Mouse (Mus musculus) kidney, postnatal 0 days (tissue): ENCODE results near the gene Dapk1. TPM values are rescaled to one million over a fixed set of nuclear protein-coding genes. Genes with fewer than 3 reads are reported as not detected.
"Not testable (repeated sequence)": the region's sequence is repeated elsewhere in the genome, so short reads cannot be mapped to it uniquely, and the experiment has no call there.

Source experiments
- ATAC-seq: fragments of 200-750 bp; cut with Nextera tagmentation; replicated peaks from 2 replicates; pipeline ENCODE4 v1.8.0; 2017; ENCODE audit warnings: low read depth, moderate number of reproducible peaks, moderate TSS enrichment, moderate library complexity; ENCODE audit not compliant: low FRiP score
- DNase-seq: peaks from one replicate; pipeline ENCODE4 v3.0.0-alpha.2; 2016; ENCODE audit warnings: low spot score
- H3K27ac ChIP-seq: fragments of 300-500 bp; sonication (generic); 2 replicates; pipeline ENCODE4 v1.5.1; 2014; ENCODE audit warnings: mild to moderate bottlenecking
- H3K27me3 ChIP-seq: fragments of 300-500 bp; sonication (generic); 2 replicates; pipeline ENCODE4 v1.6.1; 2014; ENCODE audit warnings: low read length, mixed read lengths; ENCODE audit not compliant: insufficient read depth
- H3K36me3 ChIP-seq: fragments of 300-500 bp; sonication (generic); 2 replicates; pipeline ENCODE4 v1.6.1; 2014; ENCODE audit warnings: low read length, mixed read lengths; ENCODE audit not compliant: insufficient read depth
- H3K4me1 ChIP-seq: fragments of 300-500 bp; sonication (generic); replicated peaks from 2 replicates; pipeline ENCODE4 v1.6.1; 2014; ENCODE audit warnings: antibody characterized with exemption, low read length, mixed read lengths; ENCODE audit not compliant: insufficient read depth
- H3K4me2 ChIP-seq: fragments of 300-500 bp; sonication (generic); 2 replicates; pipeline ENCODE4 v1.6.1; 2014; ENCODE audit warnings: mild to moderate bottlenecking, low read length, moderate library complexity, mixed read lengths
- H3K4me3 ChIP-seq: fragments of 300-500 bp; sonication (generic); replicated peaks from 2 replicates; pipeline ENCODE4 v1.5.1; 2014; ENCODE audit warnings: low read depth, low read length
- H3K9ac ChIP-seq: fragments of 300-500 bp; sonication (generic); 2 replicates; pipeline ENCODE4 v1.6.1; 2014; ENCODE audit warnings: low read depth, low read length
- H3K9me3 ChIP-seq: fragments of 300-500 bp; sonication (generic); replicated peaks from 2 replicates; pipeline ENCODE4 v1.6.1; 2016; ENCODE audit warnings: low read length, inconsistent platforms, mixed read lengths
- CTCF ChIP-seq: IDR thresholded peaks from 2 replicates; pipeline ENCODE4 v1.5.1; 2016; ENCODE audit warnings: antibody characterized with exemption, low read depth, mild to moderate bottlenecking, moderate library complexity
- WGBS: fragments of 180-500 bp; shearing (Covaris S2); extraction: QIAGEN DNeasy Blood & Tissue Kit; methylation state at CpG from one replicate; pipeline ENCODE4 v1.1.7; 2014; 5-methylcytosine and 5-hydroxymethylcytosine counted together
- polyA plus RNA-seq: library from polyadenylated mRNA; unstranded; fragments of >200 nt; fragmentation: Nextera tagmentation; extraction: Ambion mirVana; gene quantifications from 2 replicates; pipeline ENCODE4 v1.2.1, GENCODE M21; 2015

Dapk1 gene
- polyA plus RNA-seq, 1 experiment from 2014 or later: 21.4 TPM

GRCm38 (mm10) chr13:60603252-60603562, 1.5 kb downstream of the Dapk1 start:
- 57% methylated on average over 5 of the region's 5 CpGs for WGBS
- no peaks in the 10 kb centered on the region for H3K9me3 ChIP-seq
- no peak for ATAC-seq
- H3K36me3 ChIP-seq: no peaks in the 10 kb centered on the region
- H3K4me1 ChIP-seq: 0 out of 2 replicates have a peak, but pooled peaks cover 5% of the 10 kb centered on the region
- DNase-seq: no peak
- H3K27me3 ChIP-seq: no peaks in the 10 kb centered on the region
- H3K4me2 ChIP-seq: peak overlapping the region; percentile 99
- H3K9ac ChIP-seq: no peak overlapping the region
- TF ChIP-seq CTCF: no peak
- no peak overlapping the region for H3K27ac ChIP-seq
- peak overlapping the region; percentile 83 for H3K4me3 ChIP-seq

GRCm38 (mm10) chr13:60607411-60607810, 5.7 kb downstream of the Dapk1 start:
- 58% methylated on average over 8 of the region's 8 CpGs for WGBS
- H3K27me3 ChIP-seq: no peaks in the 10 kb centered on the region
- H3K4me2 ChIP-seq: no peak overlapping the region
- no peak for TF ChIP-seq CTCF
- no peak overlapping the region for H3K27ac ChIP-seq
- 0 out of 2 replicates have a peak, but pooled peaks cover 5% of the 10 kb centered on the region for H3K4me1 ChIP-seq
- H3K9ac ChIP-seq: no peak overlapping the region
- no peak overlapping the region for H3K4me3 ChIP-seq
- ATAC-seq (no peak), DNase-seq (peak; percentile 22)
- H3K36me3 ChIP-seq: no peaks in the 10 kb centered on the region
- no peaks in the 10 kb centered on the region for H3K9me3 ChIP-seq

- Histone ChIP-seq H3K4me2 (0 out of 2 replicates have a peak overlapping the region, but pooled peaks have one; percentile 17), H3K36me3 (no peaks in the 10 kb centered on the region), H3K27ac (0 out of 2 replicates have a peak overlapping the region, but pooled peaks have one; percentile 36), H3K9me3 (no peaks in the 10 kb centered on the region), H3K4me1 (0 out of 2 replicates have a peak, but pooled peaks cover 5% of the 10 kb centered on the region), H3K9ac (no peak overlapping the region), H3K27me3 (no peaks in the 10 kb centered on the region), H3K4me3 (no peak overlapping the region)
- peak; percentile 76 for ATAC-seq
- no peak for TF ChIP-seq CTCF
- WGBS: 60% methylated on average over 8 of the region's 8 CpGs
- peak; percentile 40 for DNase-seq
These were observed 6.8 kb downstream of the Dapk1 start for GRCm38 (mm10) chr13:60608411-60609046.

- Histone ChIP-seq H3K9me3 (no peaks in the 10 kb centered on the region), H3K27ac (0 out of 2 replicates have a peak overlapping the region, but pooled peaks have one; percentile 13), H3K4me1 (0 out of 2 replicates have a peak, but pooled peaks cover 5% of the 10 kb centered on the region), H3K36me3 (no peaks in the 10 kb centered on the region), H3K27me3 (no peaks in the 10 kb centered on the region), H3K4me3 (no peak overlapping the region), H3K4me2 (no peak overlapping the region), H3K9ac (no peak overlapping the region)
- no peak for DNase-seq
- no peak for TF ChIP-seq CTCF
- ATAC-seq: no peak
- WGBS: 54% methylated on average over 4 of the region's 4 CpGs
These were observed 7.5 kb downstream of the Dapk1 start for GRCm38 (mm10) chr13:60609234-60609633.

- H3K27me3 ChIP-seq: no peaks in the 10 kb centered on the region
- H3K9me3 ChIP-seq: no peaks in the 10 kb centered on the region
- H3K27ac ChIP-seq: no peak overlapping the region
- ATAC-seq: no peak
- WGBS: 63% methylated on average over 6 of the region's 6 CpGs
- no peak overlapping the region for H3K9ac ChIP-seq
- H3K4me3 ChIP-seq: no peak overlapping the region
- H3K4me2 ChIP-seq: no peak overlapping the region
- TF ChIP-seq CTCF: no peak
- no peak for DNase-seq
- no peaks in the 10 kb centered on the region for H3K36me3 ChIP-seq
- H3K4me1 ChIP-seq: 0 out of 2 replicates have a peak, but pooled peaks cover 5% of the 10 kb centered on the region
These were observed 8.8 kb downstream of the Dapk1 start for GRCm38 (mm10) chr13:60610558-60610957.

GRCm38 (mm10) chr13:60610971-60611370, 9.2 kb downstream of the Dapk1 start:
- 80% methylated on average over 6 of the region's 6 CpGs for WGBS
- H3K4me3 ChIP-seq, H3K9me3 ChIP-seq, ATAC-seq, H3K9ac ChIP-seq, H3K27me3 ChIP-seq, H3K4me2 ChIP-seq, H3K27ac ChIP-seq, H3K4me1 ChIP-seq, H3K36me3 ChIP-seq, DNase-seq: not testable (repeated sequence)
